Mouse (Mus musculus) monocyte, adult 2 months (primary cell): Measurements from ENCODE around the gene Camsap2.
A peak's percentile ranks its signal among the peaks of the same experiment; 100 is the strongest.

Experiments
- DNase-seq, 2 experiments: peaks; one replicate each; pipeline ENCODE4 v3.0.0; 2022; ENCODE audit warnings: low spot score in 2 of 2, low read depth in 1 of 2

Camsap2 gene

DNA sequence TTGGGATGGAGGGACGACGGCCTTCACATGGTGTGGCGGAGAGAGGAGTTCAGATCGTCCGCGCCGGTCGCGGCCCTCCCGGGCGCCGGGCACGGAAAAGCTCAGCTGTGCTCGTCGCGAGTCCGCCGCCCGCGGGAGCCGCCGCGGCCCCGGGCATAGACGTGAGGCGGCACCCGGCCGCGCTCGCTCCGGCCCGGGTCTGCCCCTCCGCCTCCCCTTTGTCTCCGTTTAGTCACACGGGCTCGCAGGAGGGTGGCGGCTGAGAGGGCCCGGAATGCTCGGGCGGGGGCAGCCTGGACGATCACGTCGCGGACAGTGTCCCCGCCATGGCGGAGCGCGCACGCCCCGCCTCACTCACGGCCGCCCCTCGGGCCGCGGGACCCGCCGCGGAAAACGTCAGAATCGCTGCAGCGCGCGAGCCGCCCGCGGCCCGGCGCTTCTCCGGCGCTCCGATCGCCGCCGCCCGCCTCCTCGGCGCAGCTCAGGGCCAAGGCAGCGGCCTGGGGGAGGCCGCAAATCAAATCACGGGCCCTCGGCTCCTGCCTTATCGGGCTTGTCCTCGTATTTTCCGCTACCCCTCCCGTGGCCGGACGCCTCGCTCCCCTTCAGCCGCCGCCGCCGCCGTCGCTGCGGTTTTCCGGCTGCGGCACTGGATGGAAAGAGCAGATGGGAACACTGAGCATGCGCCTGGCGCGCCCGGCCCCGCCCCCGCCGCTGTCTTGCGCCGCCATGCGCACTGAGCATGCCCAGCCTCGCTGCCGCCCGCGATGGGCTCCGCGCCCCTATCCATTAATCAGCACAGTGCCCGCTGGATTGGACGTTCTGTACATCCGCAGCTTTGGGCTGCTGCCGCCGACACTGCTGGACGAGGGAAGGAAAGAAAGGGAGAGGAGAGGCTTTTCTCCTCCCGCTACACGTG is at the start of gene Camsap2:
TSS of gene Camsap2 (minus strand) at position 651 of the 919 bp plus-strand sequence.
- DNase-seq: peak; percentile 52 to 78

DNA sequence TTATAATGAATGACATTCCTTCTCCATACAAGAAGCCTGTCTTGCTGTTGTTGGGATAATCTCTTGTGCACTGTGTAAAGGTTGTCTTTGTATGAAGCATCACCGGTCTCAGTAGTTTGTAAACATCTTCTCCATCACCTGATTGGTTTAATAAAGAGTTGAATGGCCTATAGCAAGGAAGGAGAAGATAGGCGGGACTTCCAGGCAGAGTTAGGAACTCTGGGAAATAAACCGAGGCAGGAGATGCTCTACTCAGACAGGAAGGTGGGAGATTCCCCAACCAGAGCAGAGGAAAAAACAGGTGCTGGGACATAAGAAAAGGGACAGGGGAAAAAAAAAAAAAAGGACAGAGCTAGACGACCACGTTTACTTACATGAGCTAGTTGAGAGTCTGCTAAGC is 49.2 kb upstream of the Camsap2 start:
- no peak for DNase-seq

DNA sequence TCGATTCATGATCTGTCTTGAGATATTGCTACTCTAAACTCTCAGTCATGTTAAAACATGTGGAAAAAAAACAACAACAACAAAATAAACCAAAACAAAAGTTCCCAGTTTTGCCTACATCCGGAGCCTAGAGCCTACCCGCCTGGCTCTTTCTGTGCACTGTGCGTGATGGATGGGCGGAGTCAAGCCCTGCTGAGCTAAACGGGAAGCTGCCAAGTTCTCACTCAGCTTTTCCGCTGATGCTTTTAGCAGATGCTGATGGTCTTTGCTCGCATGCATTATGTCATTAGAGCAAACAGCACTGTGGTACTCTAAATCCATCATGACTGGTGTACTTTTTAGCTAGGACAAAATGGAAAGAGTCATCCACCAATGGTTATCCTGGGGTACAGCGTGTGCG is 48.6 kb upstream of the Camsap2 start:
- DNase-seq: no peak

DNA sequence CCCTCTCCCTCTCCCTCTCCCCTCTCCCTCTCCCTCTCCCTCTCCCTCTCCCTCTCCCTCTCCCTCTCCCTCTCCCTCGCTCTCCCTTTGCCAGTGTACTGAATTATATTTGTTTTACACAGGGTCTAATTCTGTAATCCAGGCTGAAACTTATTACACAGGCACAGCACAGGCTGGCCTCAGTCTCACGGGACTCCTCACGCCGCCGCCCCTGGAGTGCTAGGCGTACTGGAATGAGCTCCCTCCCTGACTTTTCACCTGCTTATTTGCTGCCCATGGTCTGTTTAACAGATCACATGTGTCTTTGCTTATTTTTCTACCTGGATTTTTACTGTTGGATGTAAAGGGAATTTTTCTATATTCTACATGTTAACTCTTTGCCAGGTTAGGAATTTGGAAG is 41.0 kb upstream of the Camsap2 start:
- DNase-seq: no peak

DNA sequence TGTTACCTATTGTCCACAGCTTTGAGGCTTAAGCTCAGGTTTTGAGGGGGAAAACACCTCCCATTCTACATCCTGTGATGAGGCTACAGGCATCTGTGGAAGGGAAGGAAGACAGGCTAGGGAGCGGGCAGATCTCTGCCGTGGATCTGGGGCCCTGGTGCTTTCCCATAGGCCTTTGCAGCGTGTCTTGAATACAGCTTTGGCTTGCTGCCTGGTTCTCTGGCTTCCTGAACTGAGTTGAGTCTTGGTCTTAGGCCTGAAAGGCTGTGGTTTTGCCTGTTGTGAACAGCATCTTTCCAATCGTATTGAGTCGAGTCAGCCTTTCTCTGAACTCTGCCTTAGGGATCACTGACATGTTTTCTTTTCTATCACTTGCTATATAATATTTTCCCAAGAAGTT is 35.7 kb upstream of the Camsap2 start:
- DNase-seq: no peak

DNA sequence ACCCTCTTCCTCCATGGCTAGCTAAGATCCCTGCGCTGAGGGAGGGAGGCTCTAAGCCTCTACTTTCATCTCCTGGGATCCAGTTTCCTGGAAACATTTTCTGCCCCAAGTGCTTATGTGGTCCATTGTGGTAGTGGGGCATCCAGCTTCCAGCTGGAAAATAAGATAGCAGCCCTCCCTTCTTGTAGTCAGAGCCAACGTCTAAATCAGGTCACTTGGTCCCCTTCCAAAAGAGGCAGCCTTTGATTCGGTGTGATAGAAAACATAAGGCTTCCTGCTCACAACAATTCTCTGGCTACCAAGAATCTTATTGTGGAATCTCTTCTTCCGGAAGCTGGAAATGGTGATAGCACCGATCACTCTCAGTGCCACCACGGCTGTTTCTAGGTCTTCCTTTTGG is 35.3 kb upstream of the Camsap2 start:
- DNase-seq: no peak

DNA sequence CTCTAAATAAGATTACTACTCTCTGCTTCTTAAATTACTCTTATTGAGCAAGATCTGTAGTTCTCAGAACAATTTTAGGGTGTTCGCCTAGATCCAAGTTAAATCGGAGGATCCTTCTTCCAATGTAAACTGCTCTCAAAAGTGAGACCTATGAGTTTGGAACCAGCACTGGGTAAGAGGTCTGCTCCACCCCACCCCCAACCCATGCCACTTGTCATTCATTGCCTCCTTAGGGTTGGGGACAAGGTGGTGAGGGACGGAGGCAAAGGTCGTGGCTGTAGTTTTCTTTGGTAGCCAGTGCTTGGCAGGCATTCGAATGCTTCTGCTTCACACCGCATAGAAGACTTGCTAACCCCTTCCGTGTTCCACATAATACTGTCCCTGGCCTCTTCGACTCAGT is 34.7 kb upstream of the Camsap2 start:
- no peak for DNase-seq

DNA sequence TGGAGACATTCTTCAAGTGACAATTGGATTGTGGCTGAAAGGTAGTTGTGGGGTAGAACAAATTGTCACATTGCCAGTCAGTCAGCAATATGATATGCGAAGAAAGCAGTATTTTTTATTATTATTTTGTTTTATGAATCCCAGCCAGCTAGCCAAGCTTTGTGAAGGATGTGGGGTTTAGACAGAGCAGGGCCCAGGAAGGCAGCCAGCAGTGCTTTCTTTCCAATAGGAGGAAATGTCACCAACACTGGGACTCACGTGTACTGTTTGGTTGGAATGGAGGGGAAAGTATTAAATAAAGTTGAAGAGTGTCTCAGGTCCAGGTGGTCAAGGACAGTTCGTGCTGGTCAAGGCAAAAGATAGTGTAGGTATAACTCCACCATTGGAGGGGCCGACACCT is 34.3 kb upstream of the Camsap2 start:
- DNase-seq: no peak

DNA sequence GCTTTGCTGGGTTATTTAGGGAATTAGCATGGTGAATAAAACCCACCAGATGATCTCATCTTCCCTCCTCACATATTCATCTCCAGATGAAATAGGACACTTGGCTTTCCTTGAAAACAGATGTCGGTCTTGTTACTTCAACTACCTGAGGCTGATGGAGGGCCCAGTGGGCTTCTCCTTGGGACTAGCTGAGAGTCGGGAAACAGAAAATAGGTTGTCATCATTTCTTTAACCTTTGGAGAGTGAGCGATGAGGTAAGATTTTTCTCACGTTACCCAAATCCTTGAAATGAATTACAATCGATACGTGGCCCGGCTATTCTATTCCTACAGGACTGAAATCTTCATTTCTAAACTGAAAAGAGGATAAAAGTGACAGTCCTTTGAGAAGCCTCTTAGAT is 33.4 kb upstream of the Camsap2 start:
- no peak for DNase-seq

DNA sequence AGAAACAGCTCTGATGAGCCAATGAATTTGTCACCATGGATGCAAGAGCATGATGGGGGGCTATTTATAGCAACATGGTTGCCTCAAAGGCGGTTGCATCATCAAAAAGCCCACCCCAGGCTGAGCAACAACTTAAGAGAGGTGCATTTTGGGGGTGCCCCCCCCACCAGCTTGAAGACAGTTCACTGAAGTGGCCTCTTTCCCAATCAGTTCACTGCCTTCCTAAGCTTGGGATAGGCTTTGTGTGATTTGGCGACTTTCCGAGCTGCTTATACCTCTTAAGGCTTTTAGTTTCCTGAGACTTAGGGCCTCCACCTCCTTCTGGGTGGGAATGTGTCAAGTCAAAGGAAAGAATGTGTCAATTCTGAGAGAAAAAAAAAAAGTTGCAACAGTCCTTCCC is 20.1 kb upstream of the Camsap2 start:
- DNase-seq: no peak

DNA sequence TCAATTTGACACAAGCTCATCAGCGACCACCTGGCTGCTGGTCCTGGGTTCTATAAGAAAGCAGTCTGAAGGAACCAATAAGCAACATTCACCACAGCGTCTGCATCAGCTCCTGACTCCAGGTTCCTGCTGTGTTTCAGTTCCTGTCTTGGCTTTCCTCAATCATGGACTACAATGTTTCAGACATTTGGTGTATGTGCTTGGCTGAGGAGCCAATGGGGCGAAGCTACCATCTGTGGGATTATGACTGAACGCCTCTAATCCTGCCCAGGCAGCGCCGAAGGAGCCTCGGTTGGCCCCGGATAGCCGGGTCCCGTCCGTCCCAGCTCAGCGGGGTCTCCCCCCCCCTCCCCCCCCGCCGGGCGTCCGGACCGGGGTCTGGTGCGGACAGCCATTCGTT is 18.8 kb upstream of the Camsap2 start:
- peak; percentile 44 to 67 for DNase-seq

DNA sequence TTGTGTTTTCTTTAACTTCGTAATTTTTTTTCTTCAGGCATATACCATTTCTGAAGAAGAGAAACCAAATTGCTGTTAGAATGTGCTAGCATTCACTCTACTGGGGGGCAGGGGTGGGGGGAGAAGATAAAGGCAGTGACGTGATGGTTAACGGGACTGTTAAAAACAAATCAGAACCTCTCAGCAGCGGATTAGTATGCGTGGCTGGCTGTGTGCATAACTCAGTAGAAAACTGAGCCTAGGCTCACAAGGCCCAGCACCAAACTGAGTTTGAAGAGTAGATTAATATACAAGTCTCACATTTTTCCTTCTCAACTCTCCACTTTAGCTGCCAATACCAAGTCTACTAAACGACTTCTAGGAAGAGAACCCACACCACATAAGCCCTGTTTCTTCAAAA is 17.1 kb upstream of the Camsap2 start:
- no peak for DNase-seq

DNA sequence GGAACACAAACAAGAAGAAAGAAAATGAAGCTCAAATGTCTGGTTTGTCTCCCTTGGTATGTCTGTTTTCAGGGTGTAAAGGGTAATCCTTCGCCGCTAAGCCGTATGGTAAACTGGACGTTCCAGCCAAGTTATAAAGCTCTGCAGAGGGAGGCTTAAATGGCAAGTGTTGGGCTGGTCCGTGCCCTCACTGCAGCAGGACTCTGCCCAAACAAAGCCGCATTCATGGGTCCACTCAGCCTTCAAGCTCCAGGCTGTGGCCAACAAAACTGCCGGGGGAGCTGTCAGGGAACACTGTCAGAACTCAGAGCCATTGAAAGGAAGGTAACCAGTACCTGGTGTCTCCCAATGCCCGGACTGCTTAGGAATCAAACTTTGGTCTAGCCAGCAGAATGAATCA is 16.7 kb upstream of the Camsap2 start:
- no peak for DNase-seq

DNA sequence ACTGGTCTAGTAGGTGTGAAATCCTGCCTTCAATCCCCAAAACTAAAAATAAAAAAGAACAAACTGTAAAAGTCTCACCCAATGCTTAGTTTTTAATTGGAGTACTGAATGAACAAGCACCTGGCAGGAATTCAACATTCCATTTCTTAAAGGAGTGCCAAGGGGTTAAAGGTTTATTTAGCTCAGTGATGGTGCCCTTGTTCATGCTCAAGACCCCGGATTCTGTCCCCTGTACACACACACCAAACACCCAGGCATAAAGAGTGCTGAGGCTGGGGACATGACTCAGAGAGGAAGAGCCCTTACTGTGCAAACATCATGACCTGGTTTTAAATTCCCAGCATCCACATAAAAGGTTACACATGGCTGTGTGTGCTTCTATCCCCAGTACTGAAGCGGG is 15.5 kb upstream of the Camsap2 start:
- no peak for DNase-seq

DNA sequence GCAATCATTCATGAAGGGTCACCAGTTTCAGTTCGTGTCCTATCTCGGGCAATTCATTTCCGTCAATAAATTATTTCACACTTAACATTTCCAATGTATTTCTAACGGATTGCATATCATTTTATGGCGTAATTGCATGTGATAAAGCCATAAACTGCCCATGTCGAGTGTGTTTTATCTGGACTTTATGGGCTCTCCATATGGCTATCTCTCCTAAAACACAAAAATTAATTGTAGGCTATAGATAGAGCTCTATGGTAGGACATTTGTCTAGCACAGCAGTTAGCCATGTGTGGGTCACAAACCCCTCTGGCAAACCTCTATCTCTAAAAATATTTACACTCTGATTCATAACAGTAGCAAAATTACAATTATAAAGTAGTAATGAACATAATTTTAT is 15.0 kb upstream of the Camsap2 start:
- no peak for DNase-seq

DNA sequence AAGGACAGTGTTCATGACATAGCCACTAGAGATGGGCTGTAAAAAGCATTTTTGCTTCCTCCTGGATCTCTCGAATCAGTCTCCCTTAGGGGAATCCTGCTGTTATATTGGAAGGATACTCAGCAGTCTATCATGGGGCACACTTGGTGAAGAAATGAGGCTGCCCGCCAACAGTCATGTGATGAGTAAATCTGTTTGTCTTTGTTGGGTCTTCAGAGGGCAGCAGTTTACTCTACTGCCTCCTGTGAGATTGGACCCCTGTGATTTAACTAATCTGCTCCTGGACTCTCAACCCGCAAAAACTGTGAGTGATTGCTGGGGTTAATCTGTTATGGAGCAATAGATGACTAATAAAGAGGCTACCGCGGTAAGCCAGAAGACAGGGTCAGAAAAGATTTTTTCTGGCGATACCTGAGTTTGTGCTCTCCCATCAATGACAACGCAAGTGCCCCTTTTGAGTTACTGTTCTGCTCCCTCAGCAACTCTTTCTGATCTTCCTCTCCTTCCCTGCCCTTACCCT is 13.0 kb upstream of the Camsap2 start:
- DNase-seq: no peak

DNA sequence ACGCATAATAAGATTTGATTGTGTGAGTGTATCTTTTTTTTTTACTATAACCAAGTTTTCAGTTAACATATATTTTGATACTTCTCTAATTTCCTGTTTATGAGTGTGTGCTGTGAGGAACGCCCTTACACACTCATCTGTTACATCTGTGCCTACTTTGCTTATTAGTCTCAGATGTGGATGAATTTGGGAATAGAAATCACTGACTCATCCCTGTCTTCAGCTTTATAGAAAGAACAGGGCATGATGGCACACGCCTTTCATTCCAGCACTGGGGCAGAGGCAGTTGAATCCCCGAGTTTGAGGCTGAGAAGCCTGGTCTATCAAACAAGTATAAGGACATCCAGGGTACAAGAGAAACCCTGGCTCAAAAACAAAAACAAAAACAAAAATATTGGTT is 9.7 kb upstream of the Camsap2 start:
- DNase-seq: no peak

DNA sequence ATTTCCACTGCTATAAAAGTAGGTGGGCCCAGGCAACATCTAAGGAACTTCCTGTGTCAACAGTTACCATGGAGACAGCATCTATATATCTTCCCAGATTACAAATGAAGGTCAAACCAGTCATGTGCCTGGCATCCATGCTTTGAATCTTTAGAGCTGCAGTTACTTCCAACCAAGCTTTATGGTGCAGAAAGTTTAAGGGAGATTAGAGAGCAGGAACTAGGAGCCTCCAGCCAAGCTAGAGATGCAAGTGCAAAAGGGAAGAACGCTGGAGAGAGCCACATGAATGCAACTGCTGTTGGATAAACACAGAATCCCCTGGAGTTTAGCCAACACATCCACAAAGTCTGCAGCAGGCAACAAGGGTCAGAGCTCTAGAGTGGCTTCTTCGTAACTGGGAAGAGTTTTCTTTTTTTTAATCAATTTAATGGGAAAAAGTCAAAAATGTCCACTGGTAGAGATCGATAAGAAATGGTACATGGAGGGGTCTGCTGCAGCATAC is 4.8 kb upstream of the Camsap2 start:
- DNase-seq: no peak

DNA sequence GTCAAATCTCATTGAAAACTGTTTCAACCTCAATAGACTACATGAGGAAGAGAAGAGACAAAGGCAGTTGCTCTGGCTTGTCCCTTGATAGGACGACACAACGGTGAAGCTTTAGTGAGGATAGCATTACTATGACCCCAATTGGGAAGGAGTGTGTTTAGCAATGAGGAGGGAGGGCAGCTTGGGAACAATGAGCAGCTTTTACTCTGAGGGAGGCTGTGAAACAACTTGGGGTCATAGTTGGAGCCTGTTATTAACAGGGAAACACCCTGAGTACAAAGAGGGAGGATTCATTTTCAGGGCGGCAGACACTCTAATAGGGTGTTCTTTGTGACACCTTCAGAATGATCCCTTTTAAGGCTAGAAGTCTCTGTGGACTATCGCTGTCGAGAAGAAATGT is 2.2 kb upstream of the Camsap2 start:
- no peak for DNase-seq

DNA sequence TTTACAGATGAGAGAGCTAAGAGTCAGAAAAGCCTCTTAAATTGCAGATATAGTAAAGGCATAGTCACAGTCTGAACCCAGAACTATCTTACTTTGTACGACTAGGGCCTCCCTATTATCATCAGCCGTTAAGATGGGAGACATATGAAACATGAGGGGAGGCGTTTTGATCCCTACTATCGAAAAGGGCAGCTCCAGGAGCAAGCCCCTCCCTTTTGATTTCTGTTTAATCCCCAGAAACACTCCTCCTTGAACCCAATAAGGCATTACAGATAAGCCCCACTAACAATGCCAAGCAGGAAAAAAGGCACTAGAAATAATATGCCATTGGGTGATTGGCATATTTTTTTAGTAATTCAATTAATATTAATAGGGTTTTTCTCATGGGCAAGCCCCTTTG is 1.2 kb upstream of the Camsap2 start:
- no peak for DNase-seq

DNA sequence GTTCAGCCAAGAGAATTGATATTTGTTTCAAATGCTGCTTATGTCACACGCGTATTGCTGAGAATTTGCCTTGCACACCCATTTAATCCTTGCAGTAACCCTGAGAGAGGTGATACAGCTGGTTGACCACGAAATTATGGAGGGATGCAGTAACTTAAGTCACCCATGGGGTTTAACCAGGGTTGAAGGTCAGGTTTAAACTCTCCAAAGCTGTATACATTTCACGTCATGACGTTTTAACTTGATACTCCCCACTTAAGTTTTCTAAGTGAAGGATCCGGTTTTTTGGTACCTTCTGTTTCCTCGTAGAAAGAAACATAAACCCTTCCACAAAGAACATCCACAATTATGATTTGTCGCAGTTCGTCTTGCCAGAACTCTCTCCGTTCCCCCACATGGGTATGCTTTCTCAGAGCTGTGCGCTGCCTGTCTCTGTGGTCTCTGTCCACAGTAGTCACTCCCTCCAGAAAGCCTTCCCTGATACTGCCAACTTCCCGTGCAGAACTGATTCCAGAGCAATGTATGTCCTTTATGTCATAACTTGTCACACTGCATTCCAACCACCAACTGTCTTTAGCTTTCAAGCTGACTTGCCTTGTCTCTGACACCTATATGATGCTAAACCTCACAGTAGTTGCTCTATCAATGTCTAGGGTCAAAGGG is 600 bp upstream of the Camsap2 start:
- no peak for DNase-seq

DNA sequence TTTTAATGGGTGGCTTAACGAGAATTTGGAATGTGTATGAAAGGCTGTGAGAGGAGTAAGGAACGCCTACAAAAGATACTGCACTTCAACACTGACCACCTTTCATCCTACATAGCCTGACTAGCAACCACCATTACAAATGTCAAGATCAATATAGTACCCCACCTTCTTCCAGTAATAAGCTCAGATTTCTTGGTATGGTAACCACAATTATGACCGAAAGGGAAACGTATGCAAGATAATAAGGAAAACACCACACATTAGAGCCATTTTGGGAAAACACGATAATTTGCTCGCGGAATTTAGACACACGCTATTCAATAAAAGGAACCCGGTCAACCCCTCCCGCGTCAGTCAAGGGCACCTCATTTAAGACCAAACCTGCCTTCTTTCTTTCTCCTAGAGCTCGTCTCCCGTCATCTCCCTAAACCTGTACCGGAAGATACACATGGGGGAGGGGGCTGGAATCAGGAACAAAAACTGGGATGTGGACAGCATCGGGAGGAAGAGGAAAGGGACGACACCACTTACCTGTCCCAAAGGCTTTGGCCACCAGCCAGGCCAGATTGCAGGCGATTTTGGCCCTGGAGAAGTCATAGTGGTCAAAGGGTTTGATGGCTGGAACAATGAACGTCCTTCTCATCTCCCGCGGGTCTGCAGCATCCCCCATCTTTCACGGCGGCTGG is 993 bp downstream of the Camsap2 start:
- DNase-seq: no peak
